Mouse (Mus musculus) forebrain, embryonic 10.5 days (tissue): ENCODE measurements at regions not wholly inside any gene's neighbourhood (a gene's known extent, or its start where the extent isn't known, plus 50 kb on each side); places are given as distances from the start of the nearest gene placed in this dataset.
"Not testable (repeated sequence)": the region's sequence is repeated elsewhere in the genome, so short reads cannot be mapped to it uniquely, and the experiment has no call there.

ENCODE experiments used
- DNase-seq: peaks from one replicate; pipeline ENCODE4 v3.0.0-alpha.2; 2017; ENCODE audit warnings: low spot score; ENCODE audit errors: extremely low spot score
- H3K27ac ChIP-seq: fragments of 300-500 bp; sonication (generic); 2 replicates; pipeline ENCODE4 v1.5.1; 2016; ENCODE audit warnings: mild to moderate bottlenecking
- H3K27me3 ChIP-seq: fragments of 300-500 bp; sonication (generic); 2 replicates; pipeline ENCODE4 v1.6.1; 2016; ENCODE audit warnings: mild to moderate bottlenecking; ENCODE audit not compliant: poor library complexity, severe bottlenecking
- H3K36me3 ChIP-seq: fragments of 300-500 bp; sonication (generic); replicated peaks from 2 replicates; pipeline ENCODE4 v1.6.1; 2016; ENCODE audit warnings: mild to moderate bottlenecking, moderate library complexity
- H3K4me1 ChIP-seq: fragments of 300-500 bp; sonication (generic); 2 replicates; pipeline ENCODE4 v1.6.1; 2016
- H3K4me3 ChIP-seq: fragments of 300-500 bp; sonication (generic); 2 replicates; pipeline ENCODE4 v1.5.1; 2016; ENCODE audit warnings: mild to moderate bottlenecking, moderate library complexity
- H3K9me3 ChIP-seq: fragments of 300-500 bp; sonication (generic); 2 replicates; pipeline ENCODE4 v1.6.1; 2016; ENCODE audit warnings: mild to moderate bottlenecking, moderate library complexity
- WGBS: fragments of 180-500 bp; shearing (Covaris S2); methylation state at CpG from one replicate; pipeline ENCODE4 v1.1.7; 2016; 5-methylcytosine and 5-hydroxymethylcytosine counted together

DNA sequence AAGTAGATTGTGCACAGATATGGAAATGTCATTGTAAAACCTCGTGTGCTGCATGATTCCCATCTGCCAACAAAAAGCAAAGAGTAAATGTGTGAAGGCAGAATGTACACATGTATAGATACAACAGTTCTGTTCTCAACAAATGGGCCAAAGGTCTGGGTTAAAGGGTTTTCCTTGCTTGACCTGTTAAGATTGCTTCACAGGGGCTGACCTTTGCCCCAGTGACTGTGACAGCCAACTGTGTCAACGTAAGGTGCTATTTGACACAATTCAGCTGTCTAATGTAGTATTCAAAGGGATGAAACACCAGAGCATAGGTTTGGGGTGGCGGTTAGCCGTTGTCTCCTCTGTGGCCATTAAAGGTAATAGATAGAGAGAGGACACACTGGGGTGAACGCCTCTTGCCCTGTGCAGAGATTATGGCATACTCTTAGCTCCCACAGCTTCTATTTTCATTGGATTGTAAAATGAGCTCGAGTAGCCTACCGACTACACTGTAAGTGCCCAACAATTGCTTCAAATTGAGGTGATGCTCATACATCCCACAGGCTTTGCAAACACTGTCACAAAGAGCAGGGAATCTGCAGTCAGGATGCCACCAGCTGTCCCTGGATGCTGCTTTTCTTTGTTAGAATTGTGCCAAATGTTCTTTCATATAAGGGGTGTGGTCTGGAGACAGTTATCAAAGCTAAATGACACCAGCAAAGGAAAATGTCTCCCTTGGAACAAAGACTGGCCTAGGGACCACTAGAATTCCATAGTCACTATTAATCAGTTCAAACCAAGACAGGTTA is 513.0 kb upstream of the Gulo start:
- H3K4me1 ChIP-seq, result peaks cover 5% of the 10 kb centered on the region; the same call in 1 of the 2 replicates
- H3K9me3 ChIP-seq, result no peaks in the 10 kb centered on the region
- H3K4me3 ChIP-seq, result no peak overlapping the region
- no peak overlapping the region for H3K27ac ChIP-seq
- 71% methylated on average over 7 of the region's 7 CpGs for WGBS
- no peaks in the 10 kb centered on the region for H3K27me3 ChIP-seq
- H3K36me3 ChIP-seq, result no peaks in the 10 kb centered on the region
- DNase-seq, result no peak

DNA sequence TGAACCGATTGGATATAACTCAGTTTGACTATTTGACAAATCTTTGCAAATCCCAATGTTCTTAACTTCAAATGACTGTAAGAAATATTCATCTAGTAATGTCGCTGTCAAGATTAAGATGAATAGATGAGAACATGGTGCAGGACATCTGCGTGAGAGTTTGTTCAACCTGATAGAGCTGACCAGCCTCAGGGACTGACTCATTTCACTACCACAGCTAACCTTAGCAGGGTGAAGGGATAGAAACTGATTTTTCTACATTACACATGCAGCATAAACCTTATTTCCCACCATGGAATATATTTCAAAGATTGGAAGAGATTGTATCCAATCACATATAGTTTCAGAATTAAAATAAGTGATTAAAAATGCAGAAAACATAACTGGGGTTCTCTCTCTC is 507.8 kb upstream of the Gulo start:
- no peak for DNase-seq
- Histone ChIP-seq H3K4me3 (no peak overlapping the region), H3K27me3 (no peaks in the 10 kb centered on the region), H3K36me3 (no peaks in the 10 kb centered on the region), H3K27ac (no peak overlapping the region), H3K9me3 (no peaks in the 10 kb centered on the region), H3K4me1 (no peaks in the 10 kb centered on the region)
- WGBS, result 92% methylated on average over 3 of the region's 3 CpGs

DNA sequence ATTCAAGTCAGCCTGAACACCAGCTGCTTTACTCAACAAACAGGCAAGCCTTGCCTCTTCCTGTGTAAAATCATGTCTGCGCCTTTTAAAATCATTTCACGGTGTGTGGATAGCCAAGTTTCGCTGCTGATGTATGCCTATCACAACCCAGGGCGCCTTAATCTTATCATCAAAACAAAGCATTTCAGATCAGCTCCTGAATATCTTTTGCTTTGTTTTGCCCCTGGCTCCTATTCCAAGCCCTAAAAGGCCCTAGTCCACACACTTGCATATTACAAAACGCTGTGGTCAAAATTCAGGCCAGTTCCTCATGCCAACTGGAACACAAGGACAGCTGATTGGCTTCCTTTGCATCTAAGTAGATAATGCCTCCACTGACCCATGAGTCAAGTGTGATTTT is 501.7 kb upstream of the Gulo start:
- WGBS, result 80% methylated on average over 5 of the region's 5 CpGs
- H3K36me3 ChIP-seq, result no peaks in the 10 kb centered on the region
- peaks cover 6% of the 10 kb centered on the region for H3K4me1 ChIP-seq
- H3K9me3 ChIP-seq, result no peaks in the 10 kb centered on the region
- no peak overlapping the region for H3K27ac ChIP-seq
- H3K27me3 ChIP-seq, result no peaks in the 10 kb centered on the region
- H3K4me3 ChIP-seq, result no peak overlapping the region
- no peak for DNase-seq

DNA sequence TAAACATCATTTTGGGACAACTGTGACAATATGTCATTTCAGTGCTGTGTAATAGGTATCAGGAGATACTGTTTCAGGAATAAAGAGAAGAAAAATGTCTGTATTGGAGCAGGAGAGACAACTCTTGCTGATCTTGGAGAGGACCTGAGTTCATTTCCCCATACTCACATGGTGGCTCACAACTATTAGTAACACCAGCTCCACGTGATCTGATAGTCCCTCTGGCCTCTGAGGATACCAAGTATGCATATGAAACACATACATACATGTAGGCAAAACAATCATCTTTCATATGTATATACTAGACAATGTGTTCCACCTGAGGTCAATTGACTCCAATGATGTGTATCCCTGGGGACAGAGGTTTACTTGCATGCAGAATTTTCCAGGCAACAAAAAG is 501.2 kb upstream of the Gulo start:
- Histone ChIP-seq H3K4me3 (no peak overlapping the region), H3K36me3 (no peaks in the 10 kb centered on the region), H3K9me3 (no peaks in the 10 kb centered on the region), H3K27me3 (no peaks in the 10 kb centered on the region), H3K4me1 (peaks cover 6% of the 10 kb centered on the region), H3K27ac (no peak overlapping the region)
- WGBS, result 57% methylated on average over 1 of the region's 1 CpGs
- no peak for DNase-seq

DNA sequence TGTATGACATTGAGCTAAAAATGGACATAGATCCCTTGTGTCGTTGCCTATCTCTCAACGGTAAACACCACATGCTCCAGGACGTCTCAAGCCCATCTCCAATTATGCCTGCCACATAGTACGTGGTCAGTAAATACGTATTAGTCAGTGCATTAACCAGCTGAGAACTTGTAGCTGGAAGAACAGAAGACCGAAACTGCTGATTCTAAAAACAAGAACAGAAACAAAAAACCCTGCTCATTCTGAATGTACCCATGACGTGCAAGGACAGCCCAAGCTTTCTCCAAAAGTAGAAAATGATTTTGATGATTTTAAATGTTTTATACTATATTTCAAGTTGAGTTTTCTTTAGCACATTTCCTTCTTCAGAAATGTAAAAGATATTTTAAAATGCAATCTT is 500.7 kb upstream of the Gulo start:
- Histone ChIP-seq H3K36me3 (no peaks in the 10 kb centered on the region), H3K4me1 (peaks cover 6% of the 10 kb centered on the region), H3K9me3 (no peaks in the 10 kb centered on the region), H3K4me3 (no peak overlapping the region), H3K27me3 (no peaks in the 10 kb centered on the region), H3K27ac (no peak overlapping the region)
- 90% methylated on average over 7 of the region's 7 CpGs for WGBS
- no peak for DNase-seq

DNA sequence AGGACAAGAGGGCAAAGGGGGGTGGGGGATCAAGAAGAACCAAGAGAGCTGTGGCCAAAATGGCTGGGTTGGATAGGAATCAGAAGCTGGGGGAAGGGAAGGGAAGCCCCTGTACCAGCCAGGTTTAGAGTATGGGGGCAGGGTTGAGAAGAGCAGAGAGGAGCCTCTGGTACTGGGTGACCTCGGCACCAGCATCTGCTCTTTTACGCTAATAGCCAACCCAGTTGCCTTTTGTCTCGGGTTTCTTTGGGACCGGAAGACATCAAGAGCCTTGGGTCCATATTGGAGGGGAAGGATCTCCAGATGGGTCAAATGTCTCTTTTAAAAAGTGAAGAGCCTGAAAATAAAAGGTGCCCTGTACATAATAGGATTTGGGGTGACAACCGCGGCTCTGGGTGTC is 493.0 kb upstream of the Gulo start:
- 89% methylated on average over 6 of the region's 6 CpGs for WGBS
- no peaks in the 10 kb centered on the region for H3K36me3 ChIP-seq
- H3K4me1 ChIP-seq, result peaks cover 36% of the 10 kb centered on the region
- H3K27me3 ChIP-seq, result no peaks in the 10 kb centered on the region
- no peak overlapping the region for H3K4me3 ChIP-seq
- H3K9me3 ChIP-seq, result no peaks in the 10 kb centered on the region
- DNase-seq, result no peak
- peak overlapping the region; percentile 59 for H3K27ac ChIP-seq

DNA sequence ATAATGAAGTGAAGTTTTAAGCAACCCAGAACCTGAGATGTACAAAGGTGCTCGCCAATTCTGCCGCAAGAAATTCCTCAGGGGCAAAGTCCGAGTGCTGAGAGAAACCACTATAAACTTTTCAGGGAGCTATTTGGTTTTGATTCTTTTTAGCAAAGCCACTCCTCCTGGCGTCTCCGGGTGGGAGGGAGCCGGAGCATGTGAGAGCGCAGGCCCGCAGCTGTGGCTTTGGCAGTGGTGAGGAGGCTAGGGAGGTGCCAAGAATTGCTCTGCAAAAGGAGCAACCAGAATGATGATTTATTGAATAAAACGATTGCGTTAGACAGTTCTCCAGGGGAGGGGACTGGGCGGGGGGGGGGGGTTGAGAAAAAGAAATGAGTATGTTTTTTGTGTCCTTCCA is 490.9 kb upstream of the Gulo start:
- H3K27me3 ChIP-seq, result no peaks in the 10 kb centered on the region
- 23% methylated on average over 11 of the region's 11 CpGs for WGBS
- H3K4me3 ChIP-seq, result peak overlapping the region; percentile 0; the same call in 1 of the 2 replicates
- DNase-seq, result no peak
- peaks cover 55% of the 10 kb centered on the region for H3K4me1 ChIP-seq
- H3K36me3 ChIP-seq, result no peaks in the 10 kb centered on the region
- no peaks in the 10 kb centered on the region for H3K9me3 ChIP-seq
- peak overlapping the region; percentile 56 for H3K27ac ChIP-seq

DNA sequence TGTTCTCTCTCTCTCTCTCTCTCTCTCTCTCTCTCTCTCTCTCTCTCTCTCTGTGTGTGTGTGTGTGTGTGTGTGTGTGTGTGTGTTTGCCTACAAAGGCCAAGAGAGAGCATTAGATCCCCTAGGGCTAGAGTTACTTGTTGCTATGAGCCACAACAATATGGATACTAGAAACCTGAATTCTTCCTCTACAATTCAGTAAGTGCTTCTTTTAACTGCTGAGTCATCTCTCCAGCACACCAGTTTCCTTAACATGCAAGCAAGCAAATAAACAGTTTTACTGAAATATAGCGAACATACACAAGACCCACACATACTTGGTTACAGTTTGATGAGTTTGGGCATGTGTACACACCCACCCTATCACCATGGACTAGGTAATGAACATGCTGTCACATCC is 486.1 kb upstream of the Gulo start:
- Histone ChIP-seq H3K27me3 (no peaks in the 10 kb centered on the region), H3K9me3 (no peaks in the 10 kb centered on the region), H3K4me1 (peaks cover 60% of the 10 kb centered on the region), H3K36me3 (no peaks in the 10 kb centered on the region), H3K27ac (peak overlapping the region; percentile 88), H3K4me3 (peak overlapping the region; percentile 23; the same call in 1 of the 2 replicates)
- DNase-seq, result no peak
- 96% methylated on average over 1 of the region's 1 CpGs for WGBS

DNA sequence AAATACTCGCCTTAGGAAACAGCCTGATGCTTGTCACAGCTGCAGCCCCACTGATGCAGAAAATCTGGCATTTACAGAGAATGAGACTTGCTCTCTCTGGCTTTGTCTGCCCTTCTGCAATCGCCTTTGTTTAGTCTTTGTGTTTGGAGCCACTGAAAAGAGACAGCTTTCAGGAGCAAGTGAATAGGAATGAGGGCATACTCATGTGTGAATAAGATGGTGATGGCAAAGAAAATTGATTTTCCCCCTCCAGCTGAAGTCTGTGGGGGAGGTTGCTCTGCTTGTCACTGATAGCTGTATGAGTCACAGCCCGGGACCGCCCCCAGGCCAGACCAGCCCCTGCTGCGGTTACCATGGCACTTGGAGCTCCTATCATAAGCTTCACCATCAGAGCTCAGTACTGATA is 485.5 kb upstream of the Gulo start:
- Histone ChIP-seq H3K27ac (peak overlapping the region; percentile 88), H3K27me3 (no peaks in the 10 kb centered on the region), H3K9me3 (no peaks in the 10 kb centered on the region), H3K4me1 (peaks cover 56% of the 10 kb centered on the region), H3K4me3 (peak overlapping the region; percentile 23; the same call in 1 of the 2 replicates), H3K36me3 (no peaks in the 10 kb centered on the region)
- peak; percentile 92 for DNase-seq
- WGBS, result 2% methylated on average over 5 of the region's 5 CpGs

DNA sequence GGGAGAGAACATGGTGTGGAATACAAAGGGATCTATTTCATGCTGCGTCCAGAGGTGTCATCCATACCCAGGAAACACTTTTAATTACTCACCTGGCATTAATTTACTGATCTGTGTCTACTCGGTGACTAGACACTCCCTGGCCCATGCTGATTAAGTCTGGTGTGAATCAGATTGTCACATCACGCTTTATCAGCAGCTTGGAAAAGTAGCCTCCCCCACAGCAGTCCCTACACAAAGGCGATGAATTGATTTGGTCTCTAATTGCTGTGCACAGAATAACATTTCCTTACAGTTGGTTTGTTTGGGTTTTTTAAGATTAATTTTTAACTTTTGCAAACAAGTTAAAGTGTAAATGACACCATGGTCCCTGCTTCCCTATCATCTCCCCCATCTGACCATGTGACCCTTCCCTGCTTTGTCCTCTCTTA is 484.7 kb upstream of the Gulo start:
- Histone ChIP-seq H3K4me1 (peaks cover 56% of the 10 kb centered on the region), H3K36me3 (no peaks in the 10 kb centered on the region), H3K4me3 (peak overlapping the region; percentile 23; the same call in 1 of the 2 replicates), H3K27ac (peak overlapping the region; percentile 88), H3K27me3 (no peaks in the 10 kb centered on the region), H3K9me3 (no peaks in the 10 kb centered on the region)
- no peak for DNase-seq
- WGBS, result 15% methylated on average over 4 of the region's 4 CpGs

DNA sequence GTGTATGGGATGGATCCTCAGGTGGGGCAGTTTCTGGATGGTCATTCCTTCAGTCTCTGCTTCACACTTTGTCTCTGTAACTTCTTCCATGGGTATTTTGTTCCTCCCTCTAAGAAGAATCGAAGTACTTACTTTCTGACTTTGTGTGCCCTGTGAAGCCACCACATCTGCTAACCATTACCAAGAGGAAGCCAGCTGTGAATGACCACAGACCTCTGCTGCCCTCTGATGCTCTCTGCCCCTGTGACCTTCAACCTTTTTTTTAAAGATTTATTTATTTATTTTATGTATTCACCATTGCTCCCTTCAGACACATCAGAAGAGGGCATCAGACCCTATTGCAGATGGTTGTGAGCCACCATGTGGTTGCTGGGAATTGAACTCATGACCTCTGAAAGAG is 475.7 kb upstream of the Gulo start:
- not testable (repeated sequence) for H3K27me3 ChIP-seq, DNase-seq

DNA sequence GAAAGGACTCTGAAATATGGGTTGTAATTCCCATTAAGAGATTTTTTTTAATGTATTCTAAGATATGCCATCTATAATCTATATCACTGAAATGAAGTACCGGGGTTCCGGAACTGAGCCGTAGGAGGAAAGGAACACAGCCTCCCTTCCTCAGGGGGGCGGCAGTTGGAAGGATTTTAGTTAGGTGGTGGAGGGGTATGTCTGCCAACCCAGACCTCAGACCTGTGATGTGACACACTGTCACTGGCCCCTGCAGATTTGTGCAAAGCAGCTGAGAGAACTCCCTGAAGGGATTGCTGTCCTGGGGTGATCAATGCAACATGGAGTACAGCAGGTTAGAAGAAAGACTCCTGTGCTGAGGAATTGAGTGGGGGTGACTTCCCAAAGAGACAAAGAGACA is 470.2 kb upstream of the Gulo start:
- Histone ChIP-seq H3K9me3 (peaks cover 17% of the 10 kb centered on the region; the same call in 1 of the 2 replicates), H3K27ac (0 out of 2 replicates have a peak overlapping the region, but pooled peaks have one; percentile 56), H3K4me3 (no peak overlapping the region), H3K27me3 (no peaks in the 10 kb centered on the region), H3K36me3 (no peaks in the 10 kb centered on the region), H3K4me1 (peaks cover 15% of the 10 kb centered on the region)
- DNase-seq, result no peak
- 88% methylated on average over 4 of the region's 4 CpGs for WGBS

More for the DNA sequence above, 475.7 kb upstream of the Gulo start:
- H3K4me1 ChIP-seq, result peaks cover 11% of the 10 kb centered on the region
- H3K36me3 ChIP-seq, H3K4me3 ChIP-seq, H3K27ac ChIP-seq: not testable (repeated sequence)
- WGBS, result 56% methylated on average over 1 of the region's 1 CpGs
- H3K9me3 ChIP-seq, result peaks cover 17% of the 10 kb centered on the region; the same call in 1 of the 2 replicates

DNA sequence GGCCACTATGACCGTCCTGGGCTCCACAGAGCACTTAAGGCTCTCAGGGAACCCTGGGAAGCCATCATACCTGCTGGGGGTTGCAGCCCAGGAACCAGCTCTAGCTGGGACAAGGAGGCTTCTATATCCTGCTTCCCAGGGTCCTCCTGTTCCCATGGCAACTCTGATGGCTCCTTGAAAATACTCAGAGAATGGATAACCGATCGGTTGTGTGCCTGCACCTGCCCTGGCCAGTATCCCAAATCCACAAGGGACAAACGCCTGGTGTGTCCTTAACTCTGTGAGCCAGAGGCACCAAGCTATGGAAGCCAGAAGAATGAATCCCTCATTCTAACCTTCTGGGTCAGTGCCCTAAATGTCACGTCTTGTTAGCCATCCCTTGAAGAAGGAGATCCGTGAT is 469.6 kb upstream of the Gulo start:
- Histone ChIP-seq H3K36me3 (no peaks in the 10 kb centered on the region), H3K27me3 (no peaks in the 10 kb centered on the region), H3K27ac (peak overlapping the region; percentile 75), H3K4me1 (peaks cover 15% of the 10 kb centered on the region), H3K9me3 (peaks cover 17% of the 10 kb centered on the region; the same call in 1 of the 2 replicates), H3K4me3 (no peak overlapping the region)
- no peak for DNase-seq
- 46% methylated on average over 6 of the region's 6 CpGs for WGBS
